Mouse (Mus musculus): ENCODE data around the gene Ezh1.

Gene Ezh1

DNA sequence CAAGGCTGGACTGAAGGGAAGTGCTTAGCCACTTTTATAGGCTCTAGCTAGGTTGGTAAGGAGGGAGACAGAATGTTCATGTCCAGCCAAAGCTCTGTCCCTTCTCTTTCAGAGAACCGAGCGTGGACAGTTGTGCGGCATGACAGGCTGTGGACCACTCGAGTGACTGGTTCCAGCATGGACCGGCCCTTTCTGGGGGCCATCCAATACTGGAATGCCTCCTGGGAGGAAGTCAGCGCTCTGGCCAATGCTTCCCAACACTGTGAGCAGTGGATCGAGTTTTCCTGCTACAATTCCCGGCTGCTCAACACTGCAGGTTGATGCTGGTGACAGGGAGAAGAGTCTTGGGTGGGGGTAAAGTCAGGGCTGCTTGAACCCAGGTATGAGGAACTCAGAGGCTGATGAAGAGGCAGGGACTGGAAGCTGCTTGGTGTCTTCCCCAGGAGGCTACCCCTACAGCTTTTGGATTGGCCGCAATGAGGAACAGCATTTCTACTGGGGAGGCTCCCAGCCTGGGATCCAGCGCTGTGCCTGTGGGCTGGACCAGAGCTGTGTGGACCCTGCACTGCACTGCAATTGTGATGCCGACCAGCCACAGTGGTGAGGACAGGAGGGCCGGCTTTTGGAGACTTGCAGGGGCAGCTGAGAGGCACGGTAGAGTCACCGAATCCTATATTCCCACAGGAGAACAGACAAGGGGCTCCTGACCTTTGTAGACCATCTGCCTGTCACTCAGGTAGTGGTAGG lies 43.3 kb downstream of the Ezh1 start:
- no peak for DNase-seq (ENCODE audit: low read depth, low spot score)

GRCm38 (mm10) chr11:101181961-101182360 lies 44.3 kb downstream of the Ezh1 start:
- DNase-seq (ENCODE audit: low read depth, low spot score): no peak

DNA sequence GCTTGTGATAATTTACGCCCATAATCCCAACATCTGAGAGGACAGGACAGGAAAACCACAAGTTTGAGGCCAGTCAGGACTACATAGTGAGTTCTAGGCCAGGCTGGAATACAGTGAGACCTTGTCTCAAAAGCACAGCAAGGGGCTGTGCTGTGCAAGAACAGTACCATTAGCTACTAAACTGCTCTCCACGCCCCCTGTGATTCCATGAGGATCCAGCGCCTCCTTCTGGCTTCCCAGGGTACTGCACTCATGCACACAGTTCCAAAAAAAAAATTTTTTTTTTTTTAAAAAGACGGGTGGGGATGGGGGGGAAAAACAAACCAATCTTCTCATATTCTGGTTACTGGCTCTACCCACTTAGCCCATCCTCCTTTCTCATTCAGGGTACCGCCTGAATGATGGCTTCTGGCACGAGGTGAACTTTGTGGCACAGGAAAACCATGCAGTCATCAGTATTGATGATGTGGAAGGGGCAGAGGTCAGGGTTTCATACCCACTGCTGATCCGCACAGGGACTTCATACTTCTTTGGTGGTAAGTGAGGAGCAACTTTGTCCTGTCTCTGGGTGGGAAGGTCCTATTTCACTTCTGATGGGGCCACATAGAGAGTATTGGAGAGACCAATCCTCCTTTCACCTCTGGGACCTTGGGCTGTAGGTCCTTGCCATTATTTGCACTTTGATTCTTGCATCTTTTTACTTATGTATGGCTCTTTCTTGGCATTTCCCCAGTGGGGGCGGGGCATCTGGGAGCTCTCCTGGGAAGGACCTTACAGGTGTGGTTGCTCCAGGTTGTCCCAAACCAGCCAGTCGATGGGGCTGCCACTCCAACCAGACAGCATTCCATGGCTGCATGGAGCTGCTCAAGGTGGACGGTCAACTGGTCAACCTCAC lies 45.2 kb downstream of the Ezh1 start:
- peak; percentile 86 for DNase-seq (ENCODE audit: low read depth, low spot score)

DNA sequence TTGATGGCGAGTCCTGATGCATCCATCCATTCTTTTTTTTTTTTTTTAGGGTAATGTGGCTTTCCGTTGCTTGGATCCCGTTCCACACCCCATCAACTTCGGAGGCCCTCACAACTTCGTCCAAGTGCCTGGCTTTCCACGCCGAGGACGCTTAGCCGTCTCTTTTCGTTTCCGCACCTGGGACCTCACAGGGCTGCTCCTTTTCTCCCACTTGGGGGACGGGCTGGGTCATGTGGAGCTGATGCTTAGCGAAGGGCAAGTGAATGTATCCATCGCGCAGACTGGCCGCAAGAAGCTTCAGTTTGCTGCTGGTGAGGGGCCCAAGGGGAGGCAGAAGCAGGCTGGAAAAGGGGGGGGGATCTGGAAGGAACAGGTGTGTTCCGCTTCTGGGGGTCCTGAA lies 46.0 kb downstream of the Ezh1 start:
- DNase-seq (ENCODE audit: low read depth, low spot score): no peak

DNA sequence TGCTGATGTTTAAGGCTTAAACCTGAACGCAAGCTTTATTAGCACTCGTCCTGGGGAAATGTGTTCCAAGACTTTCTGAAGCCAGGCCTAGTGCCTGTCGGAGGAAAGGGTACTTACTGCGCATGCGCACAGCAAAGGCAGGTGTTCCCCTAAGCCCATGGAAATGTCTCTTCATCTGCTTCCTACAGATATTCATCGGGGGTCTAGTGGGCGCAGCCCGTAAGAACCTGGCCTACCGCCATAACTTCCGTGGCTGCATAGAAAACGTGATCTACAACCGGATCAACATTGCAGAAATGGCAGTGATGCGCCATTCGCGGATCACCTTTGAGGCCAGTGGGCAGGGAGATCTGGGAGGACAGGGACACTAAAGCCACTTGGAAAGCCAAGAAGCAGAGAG lies 47.0 kb downstream of the Ezh1 start:
- no peak for DNase-seq (ENCODE audit: low read depth, low spot score)

- DNase-seq (ENCODE audit: low read depth, low spot score): no peak
These were observed 47.9 kb downstream of the Ezh1 start for GRCm38 (mm10) chr11:101178061-101179058.

DNA sequence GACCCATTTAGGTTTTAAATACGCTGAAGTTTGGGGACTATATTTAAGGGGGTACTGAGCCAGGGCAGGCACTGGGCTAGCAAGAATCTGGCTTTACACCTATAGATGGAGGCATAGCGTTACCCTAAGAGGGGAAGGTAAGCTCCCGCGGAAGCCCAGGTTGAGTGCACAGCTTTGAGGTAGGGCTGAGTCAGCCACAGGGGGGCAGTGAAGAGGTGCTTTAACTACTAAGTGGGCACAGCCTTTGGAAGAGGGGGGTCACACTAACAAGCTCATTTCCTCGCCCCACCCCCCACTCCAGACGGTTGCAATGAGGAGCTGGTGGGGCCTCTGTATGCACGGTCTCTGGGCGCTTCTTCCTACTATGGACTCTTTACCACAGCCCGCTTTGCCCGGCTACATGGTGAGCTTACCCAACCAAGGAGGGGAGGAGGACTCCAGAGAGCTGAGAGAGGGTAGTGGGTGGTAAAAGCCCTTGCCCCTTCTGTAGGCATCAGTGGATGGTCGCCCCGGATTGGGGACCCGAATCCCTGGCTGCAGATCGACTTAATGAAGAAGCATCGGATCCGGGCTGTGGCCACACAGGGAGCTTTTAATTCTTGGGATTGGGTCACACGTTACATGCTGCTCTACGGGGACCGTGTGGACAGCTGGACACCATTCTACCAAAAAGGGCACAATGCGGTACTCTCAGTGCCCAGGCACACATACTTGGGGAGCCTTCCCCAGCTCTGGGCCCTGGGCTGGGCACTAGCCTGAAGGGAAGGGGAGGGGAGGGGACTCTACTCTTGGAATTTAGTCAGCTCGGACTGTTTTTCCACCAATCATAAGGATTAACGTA lies 49.1 kb downstream of the Ezh1 start:
- peak; percentile 39 for DNase-seq (ENCODE audit: low read depth, low spot score)

- DNase-seq (ENCODE audit: low read depth, low spot score): peak; percentile 41
These were observed 50.1 kb downstream of the Ezh1 start for GRCm38 (mm10) chr11:101176117-101176691.

- DNase-seq (ENCODE audit: low read depth, low spot score): no peak
These were observed 50.6 kb downstream of the Ezh1 start for GRCm38 (mm10) chr11:101175636-101176116.

- DNase-seq (ENCODE audit: low read depth, low spot score): peak; percentile 45
These were observed 51.2 kb downstream of the Ezh1 start, which contains the start of gene Ccr10 for GRCm38 (mm10) chr11:101174851-101175628. TSS of gene Ccr10 (minus strand) at chr11:101175443.

DNA sequence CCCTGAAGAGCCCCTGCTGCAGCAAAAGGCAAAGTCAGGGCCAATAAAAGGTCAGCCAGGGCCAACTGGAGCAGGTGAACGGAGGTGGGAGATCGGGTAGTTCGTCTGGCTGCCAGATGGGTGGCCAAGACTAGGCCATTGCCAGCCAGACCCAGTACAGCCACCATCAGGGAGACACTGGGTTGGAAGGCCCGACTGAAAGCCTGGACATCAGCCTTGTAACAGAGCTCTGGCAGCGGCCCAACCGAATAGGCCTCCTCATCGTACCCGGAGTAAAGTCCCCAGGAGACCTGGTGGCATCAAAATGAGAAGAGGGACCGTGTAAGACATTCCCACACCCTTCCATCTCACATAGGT lies 51.9 kb downstream of the Ezh1 start:
- DNase-seq (ENCODE audit: low read depth, low spot score): no peak

- DNase-seq (ENCODE audit: low read depth, low spot score): peak; percentile 39
These were observed 52.5 kb downstream of the Ezh1 start for GRCm38 (mm10) chr11:101173631-101174388.

- DNase-seq (ENCODE audit: low read depth, low spot score): peak; percentile 22
These were observed 53.2 kb downstream of the Ezh1 start for GRCm38 (mm10) chr11:101173112-101173511.

GRCm38 (mm10) chr11:101172434-101172815 lies 53.8 kb downstream of the Ezh1 start:
- DNase-seq (ENCODE audit: low read depth, low spot score): peak; percentile 64

DNA sequence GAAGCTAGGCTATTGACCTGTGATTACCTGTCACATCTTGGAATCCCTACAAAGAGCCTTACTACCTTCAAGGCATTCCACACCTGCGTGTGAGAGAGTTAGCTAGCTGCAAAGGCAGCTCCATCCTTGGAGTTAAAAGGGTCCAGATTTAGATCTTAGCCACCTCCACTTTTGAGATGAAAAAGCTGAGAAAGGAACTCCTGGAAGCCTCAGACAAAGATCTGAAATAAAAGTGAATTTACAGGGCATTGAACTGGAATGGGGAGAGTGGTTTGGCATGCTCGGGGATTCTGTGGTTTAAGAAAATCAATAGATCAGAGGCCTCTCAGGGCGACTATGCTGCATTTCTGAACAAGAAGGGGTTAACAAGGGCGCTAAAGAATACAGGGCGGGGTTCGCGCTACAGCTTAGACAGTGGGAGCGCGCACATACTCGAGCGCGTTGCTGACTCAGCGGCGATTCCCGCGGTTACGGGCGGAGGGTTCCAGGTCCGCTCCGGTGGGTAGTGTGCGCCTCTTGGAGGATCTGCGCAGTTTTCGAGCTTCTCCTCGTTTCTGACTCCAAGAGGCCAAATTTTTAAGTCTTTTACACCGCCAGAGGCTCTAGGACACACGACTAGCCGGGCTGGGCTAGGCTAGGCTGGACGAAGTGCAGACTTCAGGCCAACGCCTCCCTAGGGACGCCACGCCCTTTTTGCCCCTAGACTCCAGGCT lies 54.4 kb downstream of the Ezh1 start:
- DNase-seq (ENCODE audit: low read depth, low spot score): peak; percentile 93

DNA sequence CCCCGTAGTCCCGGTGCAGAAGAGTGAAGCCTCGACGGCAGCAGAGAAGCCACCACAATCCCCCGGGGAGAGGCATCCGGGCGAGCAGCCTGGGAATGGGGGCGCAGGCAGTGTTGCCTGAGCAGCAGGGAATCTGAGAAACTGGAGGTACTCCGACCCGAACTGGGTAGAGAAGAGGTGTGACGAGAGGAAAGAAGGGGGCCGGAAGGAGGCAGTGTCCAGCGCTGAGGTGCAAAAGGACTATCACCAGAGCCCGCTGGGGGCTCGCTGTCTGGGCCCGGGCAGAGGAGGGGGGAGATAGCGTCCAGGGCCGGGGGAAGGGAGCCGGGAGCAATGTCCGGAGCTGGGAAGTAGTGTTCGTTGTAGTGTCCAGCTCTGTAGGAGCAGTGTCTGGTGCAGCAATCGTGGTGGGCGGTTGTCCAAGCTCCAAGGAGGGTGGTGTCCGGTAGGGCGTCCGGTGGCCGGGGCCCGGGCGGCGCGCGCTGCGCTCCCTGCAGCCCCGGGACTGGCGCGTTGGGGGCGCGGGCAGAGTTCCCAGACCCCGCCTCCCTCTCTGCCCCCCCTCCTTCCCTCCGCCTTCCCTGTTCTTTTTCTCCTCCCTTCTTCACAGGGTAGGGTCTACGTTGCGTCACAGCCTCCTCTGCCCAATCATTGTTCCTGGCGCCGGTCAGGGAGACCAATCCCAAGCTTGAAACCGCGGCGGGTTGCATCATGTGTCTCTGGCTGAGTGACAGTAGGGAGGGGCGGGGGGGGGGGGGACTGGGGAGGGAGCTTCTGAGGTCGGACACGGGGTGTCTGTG lies 55.3 kb downstream of the Ezh1 start, which contains the start of gene Plekhh3:
Gene Plekhh3, minus strand, starts transcription at position 541 of the 800 bp plus-strand sequence.
- peak; percentile 98 for DNase-seq (ENCODE audit: low read depth, low spot score)

GRCm38 (mm10) chr11:101170354-101170810 lies 55.9 kb downstream of the Ezh1 start, which contains the start of gene Cntnap1:
TSS of gene Cntnap1 (plus strand) at chr11:101170523.
- peak; percentile 66 for DNase-seq (ENCODE audit: low read depth, low spot score)
